Mouse (Mus musculus) liver, embryonic 14.5 days (tissue): ENCODE measurements at regions not wholly inside any gene's neighbourhood (a gene's known extent, or its start where the extent isn't known, plus 50 kb on each side); places are given as distances from the start of the nearest gene placed in this dataset.

Source experiments
- CTCF ChIP-seq: IDR thresholded peaks from 2 replicates; pipeline ENCODE4 v1.5.1; 2016; ENCODE audit warnings: antibody characterized with exemption, low read depth, control low read depth
- EP300 ChIP-seq: IDR thresholded peaks from 2 replicates; pipeline ENCODE4 v1.6.1; 2016; ENCODE audit warnings: antibody characterized with exemption, low read depth

- TF ChIP-seq EP300 (no peak), CTCF (no peak)
Measured at GRCm38 (mm10) chr12:43852246-43852645, 357.9 kb downstream of the Dnajb9 start.
